Mouse (Mus musculus): ENCODE data around the gene Adgrf1. TPM values are rescaled to one million over a fixed set of nuclear protein-coding genes. Genes with fewer than 3 reads are reported as not detected.

The Adgrf1 gene
- total RNA-seq, 2 experiments from 2014 or later: not detected

DNA sequence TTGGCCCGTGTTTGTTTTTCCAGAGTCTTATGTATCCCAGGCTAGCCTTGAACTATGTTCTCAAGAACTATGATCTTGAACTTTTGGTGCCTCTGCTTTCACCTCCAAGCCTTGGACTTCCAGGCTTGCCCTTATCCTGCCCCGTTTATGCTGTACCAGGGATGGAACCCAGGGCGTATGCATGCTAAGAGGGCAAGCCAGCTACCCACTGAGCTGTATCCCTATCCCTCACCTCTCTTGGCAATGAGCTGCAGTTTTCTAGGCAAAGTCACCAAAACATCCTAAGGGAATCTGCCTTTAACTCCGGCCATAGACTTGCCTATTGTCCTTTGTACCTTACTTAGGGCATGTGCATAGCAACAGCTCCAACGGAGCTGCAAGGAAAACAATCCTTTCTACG is 92.8 kb downstream of the Adgrf1 start:
- no peak for DNase-seq

- DNase-seq: no peak
These were observed 93.8 kb downstream of the Adgrf1 start for GRCm38 (mm10) chr17:43363921-43364320.

DNA sequence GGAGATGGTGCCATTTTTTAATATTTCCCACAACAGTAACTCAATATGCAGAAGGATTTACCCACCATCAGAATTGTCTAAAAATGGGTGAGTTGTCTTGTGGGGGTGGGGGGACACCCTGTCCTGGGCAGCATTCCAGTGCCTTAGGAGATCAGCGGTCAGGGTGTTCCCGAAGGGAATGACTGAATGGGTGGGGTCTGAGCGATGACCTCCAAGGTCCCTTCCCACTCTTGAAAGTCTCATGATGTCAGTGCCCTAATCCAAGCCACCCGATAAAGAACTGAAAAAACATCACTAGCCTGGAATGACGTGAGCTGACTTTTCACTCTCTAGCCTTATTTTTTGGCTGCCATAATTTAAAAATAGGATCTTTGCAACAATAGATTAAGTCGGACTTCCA is 95.2 kb downstream of the Adgrf1 start:
- DNase-seq: no peak

DNA sequence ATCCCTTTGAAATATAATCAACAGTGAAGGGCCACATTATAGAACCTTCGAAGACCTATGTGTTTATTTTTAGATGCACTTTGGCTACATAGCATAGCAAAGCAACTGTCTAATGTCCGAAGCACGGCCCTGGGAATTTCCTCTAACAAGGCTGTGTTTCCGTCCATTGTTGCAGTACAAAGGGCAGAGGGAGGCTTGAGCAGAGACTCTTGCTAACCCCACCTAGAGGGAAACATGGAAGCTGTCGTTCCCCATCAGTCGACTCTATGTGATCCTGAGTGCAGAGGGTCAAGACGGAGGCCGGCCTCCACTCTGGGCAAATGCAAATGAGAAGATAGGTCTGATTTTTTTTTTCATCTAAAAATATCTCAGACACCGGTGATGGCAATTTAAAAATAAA is 96.4 kb downstream of the Adgrf1 start:
- DNase-seq: no peak

DNA sequence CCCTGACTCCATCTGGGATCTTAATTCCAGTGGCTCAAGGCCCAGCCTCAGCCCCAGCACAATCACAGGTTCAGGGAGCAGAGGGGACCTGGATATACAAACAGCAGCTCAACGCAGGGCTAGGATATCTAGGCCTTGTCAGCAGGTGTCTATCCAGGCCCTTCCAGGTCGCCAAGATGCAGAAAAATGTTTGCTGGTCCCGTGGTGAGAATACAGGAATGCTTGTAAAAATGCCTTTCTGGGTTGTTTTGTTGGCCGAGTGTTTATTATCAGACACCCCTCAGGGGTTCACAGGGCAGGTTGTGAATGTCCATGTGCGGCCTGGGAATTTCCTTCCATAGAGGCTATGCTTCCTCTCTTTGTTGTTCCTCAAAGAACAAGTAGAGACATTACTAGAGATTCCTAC is 98.0 kb downstream of the Adgrf1 start:
- DNase-seq: no peak

DNA sequence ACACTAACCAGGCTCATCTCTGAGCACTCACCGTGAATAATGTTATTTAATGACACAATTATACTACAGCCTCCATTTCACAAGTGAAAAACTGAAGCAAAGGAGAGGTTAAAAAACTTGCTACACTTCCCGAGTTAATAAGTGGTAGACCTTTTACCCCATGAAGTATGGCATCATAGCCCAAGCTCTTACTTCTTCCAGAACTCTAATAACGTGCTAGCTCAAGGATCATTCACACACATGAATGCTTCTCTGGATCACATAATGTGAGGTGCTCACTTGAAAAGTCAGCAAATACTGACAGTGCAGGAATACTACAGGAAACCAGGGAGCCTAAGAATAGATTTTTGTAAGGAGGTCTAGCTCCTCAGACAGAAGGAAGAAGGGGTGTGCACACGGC is 102.5 kb downstream of the Adgrf1 start:
- no peak for DNase-seq

GRCm38 (mm10) chr17:43374020-43374419 is 103.9 kb downstream of the Adgrf1 start:
- no peak for DNase-seq

Other genes with a start within 250 kb of the Adgrf1 start
- gene Adgrf5, start 90.1 kb downstream of the Adgrf1 start, total RNA-seq (2021): 10 to 100 TPM; 78.9 to 85.3 TPM
- gene Mep1a, start 232.5 kb downstream of the Adgrf1 start, total RNA-seq (2021): not detected

Data from gastrocnemius, postnatal 10 days (tissue).